Mouse (Mus musculus): ENCODE measurements around the gene 4933430I17Rik.

Gene 4933430I17Rik

DNA sequence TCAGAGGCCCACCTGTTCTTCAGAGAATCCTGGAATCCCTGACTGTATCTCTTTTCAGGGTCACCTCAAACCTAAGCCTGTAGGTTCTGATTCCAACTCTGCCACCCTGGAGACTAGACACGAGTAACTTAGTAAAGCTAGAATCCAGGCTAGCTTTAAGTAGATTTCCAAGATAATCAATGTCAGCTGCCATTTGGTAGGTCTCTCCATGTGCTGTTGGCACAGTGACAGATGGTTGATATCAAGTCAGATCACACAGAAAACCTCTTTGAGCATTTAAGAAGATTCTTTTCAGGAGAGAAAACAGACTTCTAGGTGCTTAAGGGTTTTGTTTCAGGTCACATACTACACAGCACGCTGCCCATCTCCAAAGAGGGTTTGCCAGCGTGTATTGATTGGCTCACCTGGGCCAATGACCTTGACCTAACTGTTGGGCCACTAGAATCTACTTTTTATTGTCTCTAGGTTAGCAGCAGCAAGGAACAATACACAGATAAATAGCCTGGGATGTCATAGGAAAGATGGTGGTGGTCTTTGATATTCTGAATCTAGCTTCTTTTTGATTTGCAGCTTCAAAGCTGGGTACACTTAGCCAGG, 21.7 kb upstream of the 4933430I17Rik start, which contains the start of gene Hdhd3:
Hdhd3 (minus strand) TSS at position 94 of the 597 bp plus-strand sequence.
- DNase-seq (ENCODE audit: low spot score) = no peak

DNA sequence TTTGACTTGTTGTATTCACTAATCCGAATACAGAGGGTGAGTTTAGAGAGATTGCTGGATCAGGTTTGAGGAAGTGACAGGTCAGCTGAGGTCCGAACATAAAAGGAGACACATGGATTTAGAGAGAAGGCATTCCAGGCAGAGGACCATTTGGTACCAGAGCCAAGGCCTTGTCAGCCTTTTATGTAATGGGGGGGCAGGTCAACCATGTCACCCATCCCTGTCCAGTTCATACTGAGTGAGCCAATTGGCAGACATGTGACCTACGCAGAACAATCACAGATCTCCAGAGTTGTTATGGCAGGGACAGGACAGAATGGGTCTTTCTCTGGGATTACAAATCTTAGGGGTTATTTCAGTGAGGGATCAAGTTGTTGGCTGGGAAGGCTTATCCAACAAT, 19.2 kb upstream of the 4933430I17Rik start:
- DNase-seq (ENCODE audit: low spot score) = no peak

DNA sequence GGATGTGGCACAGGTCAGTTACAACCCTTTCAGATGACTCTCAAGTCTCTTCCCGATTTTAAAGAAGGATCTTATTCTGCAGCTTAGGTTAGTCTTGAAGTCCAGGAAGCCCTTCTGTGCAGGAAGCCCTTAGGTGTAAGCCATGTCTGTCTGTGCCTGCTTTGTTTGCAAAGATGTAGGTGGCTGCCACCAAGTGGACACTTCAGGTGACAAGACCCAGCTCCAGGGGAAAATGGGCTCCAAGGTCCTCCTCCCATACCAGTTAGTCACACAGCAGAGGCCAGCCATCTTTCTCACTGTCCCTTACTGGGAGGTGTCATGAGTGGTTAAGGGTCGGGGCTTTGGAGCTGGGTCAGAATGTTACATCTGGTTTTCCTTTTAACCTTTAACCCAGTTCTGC, 18.4 kb upstream of the 4933430I17Rik start:
- DNase-seq (ENCODE audit: low spot score) = no peak

DNA sequence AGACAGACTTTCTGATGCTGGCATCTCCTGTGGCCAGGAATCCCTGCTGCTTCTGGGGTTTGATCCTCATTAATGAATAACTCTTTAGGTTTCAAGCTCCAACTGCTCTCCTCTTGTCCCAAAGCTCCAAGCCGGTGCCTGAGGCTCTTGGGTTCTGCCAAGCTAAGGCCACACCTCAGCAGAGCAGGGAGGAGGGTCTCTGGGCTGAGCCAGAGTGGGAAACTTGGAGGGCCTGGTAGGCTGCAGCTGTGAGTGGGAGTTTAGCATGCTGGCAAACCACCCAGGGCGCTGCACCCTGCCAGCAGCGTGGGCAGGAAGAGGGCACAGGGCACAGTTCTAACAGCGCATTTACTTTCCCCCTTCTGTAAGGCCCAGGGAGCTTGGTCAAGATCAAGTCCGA, 16.3 kb upstream of the 4933430I17Rik start:
- DNase-seq (ENCODE audit: low spot score) = no peak

DNA sequence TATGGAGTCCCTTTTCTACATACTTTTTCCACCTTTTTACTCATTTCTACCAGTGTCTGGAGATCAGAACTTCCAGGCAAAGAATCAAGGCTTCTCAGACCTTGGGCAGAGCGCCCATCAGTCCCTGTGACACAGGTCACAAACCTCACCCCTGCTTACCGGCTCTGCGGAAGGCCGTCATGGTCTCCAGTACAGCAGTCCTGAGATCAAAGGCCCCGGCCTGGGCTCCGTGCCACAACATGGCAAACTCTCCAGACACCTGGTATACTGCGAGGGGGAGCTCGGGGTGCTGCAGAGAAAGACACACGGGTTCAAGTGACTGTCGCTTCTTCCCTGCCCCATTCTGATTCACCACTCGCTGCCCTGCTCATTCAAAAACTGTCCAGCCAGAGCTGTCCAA, 15.2 kb upstream of the 4933430I17Rik start:
- no peak for DNase-seq (ENCODE audit: low spot score)

DNA sequence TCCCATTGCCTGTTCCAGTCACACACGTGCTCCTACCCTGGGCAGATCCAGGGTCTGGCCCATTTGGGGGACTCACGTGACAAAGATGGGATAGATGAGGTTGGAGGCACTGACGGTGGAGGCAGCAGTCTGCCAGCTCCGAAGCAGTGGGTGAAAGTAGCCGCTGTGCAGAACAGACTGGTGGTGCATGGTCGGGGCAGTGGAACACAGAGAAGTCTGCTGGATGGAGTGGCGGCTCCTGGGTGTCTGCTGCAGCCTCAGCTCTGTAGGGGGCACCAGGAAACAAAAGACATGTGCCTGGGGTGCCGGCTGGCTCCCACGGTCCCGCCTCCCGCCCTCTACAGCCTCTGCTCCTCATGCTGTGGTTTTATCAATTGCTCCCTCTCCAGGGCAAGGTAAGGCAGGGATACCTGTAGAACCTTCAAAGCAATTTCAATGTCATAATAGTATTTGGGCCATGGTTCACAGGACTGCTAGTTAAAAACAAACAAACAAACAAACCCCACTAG, 11.1 kb upstream of the 4933430I17Rik start:
- DNase-seq (ENCODE audit: low spot score) = no peak

DNA sequence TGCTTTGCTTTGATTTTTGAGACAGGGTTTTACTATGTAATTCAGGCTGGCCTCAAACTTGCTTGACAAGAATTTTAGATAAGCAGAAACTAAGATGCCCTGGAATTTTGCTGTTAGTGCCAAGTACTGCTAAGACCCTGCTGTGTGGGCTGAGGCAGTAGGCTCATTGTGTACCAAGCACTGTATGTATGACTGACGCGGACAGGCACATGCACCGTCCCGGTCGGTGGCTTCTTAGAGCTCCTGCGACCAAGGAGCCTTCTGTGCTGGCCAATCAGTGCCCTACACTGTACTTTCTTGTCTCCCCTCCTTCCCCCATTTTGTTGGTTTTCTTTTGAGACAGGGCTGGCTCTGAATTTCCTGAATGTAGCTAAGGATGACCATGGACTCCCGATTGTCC, 10.2 kb upstream of the 4933430I17Rik start:
- DNase-seq (ENCODE audit: low spot score) = no peak

DNA sequence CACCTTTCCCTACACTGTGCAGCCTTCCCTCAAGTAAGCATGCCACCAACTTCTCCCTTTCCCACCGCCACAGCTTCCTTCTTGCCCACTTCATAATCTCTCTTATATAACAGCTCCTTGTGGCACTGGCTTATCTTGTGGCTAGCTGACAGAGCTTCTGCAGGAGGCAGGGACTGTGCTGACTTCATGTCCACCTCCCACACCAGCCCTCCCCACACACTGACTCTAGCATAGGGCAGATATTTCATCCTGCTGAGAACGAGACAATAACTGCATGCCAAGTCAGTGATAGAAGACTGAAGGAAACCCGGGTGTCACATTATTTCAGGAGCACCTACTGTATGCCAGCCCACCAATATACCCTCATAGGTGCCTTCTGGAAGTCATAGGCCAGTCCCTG, 9.7 kb upstream of the 4933430I17Rik start:
- no peak for DNase-seq (ENCODE audit: low spot score)

DNA sequence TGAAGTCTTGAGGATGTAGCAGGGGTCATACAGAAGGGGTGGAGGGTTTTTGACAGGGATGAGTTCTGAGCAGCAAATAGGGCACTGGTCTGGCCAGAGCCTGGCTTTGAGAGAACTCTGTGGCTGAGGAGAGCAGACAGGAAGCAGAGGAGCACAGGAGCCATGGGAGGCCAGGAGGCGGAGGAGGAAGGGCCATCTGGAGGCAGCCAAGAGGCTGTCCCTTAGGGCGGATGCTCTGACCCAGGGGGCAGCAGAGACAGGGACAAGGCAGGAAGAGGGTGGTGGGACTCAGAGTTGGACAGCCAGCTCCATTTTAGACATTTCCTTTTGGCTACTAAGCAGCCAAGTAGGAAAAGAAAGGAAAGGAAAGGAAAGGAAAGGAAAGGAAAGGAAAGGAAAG, 9.1 kb upstream of the 4933430I17Rik start:
- DNase-seq (ENCODE audit: low spot score) = no peak

DNA sequence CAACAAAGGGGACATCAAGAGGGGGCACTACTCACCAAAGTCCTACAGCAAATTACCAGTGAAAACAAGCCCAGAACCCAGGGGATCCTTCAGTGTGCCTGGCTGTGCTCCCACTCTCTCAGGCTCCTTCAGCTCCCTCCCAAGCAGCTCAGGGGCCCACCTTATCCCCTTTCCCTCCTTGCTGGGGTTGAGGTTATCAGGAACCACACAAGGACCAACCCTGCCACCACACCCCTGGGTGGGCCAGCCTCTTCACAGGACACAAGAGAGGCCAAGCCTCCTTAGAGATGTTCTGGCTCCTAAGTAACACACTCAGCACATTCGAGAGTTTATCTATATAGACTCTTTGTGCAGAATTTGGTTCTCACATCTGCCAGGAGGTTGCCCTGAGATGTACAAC, 8.6 kb upstream of the 4933430I17Rik start:
- DNase-seq (ENCODE audit: low spot score) = no peak

DNA sequence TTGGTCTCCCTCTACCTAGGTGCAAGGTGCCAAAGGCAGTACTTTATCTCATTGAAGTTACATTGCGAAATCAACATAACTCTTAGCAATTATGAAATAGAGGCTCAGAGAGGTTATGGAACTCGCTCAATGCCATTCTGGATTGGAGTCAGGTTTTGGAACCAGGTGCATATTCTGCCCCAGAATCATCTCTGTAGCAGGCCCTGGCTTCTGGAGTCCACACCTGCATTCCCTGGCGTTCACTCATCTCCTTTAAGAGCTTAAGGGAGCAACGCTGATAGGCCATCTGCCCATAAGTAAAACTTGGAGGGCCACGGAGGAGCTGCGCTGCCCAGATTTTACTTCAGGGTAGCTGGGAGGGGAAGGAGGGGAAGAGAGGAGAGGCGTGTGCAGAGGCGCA, 8.1 kb upstream of the 4933430I17Rik start:
- DNase-seq (ENCODE audit: low spot score) = no peak

DNA sequence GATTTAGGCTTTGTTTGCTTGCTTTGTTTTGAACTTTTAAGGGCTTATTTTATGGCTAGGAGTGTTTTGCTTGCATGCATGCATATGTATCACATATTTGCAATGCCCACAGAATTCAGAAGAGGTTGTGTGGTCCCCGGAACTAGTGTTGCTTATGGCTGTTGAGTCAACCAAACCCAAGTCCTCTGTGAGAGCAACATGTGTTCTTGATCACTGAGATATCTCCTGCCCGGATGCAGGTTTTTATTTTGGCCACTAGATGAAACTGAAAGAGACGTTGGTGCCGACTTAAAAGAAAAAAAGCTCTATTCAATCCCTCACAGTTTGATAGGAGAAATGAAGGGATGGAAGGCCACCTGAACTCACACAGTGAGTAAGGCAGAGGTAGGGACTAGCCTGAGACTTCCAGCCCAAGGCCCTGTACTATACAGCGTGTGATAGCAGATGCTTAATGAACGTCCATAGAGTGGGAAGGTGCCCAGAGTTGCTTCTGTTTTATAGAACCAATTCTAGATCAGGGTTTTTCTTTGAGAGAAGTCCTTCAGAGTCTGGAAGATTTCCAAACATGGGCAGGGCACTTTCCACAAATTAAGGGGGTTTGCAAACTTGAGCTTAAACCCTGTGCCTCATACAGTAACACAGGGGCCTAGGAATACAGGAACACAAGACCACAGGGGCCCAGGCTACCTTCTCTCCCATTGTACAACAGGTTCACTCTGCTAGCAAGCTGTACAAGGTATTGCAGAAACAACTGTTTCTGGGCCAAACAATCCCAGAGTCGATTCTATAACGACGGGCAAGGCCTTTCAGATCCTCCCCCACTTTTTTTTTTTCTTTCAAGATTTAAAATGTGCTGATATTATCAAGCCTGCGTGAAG, 7.4 kb upstream of the 4933430I17Rik start:
- no peak for DNase-seq (ENCODE audit: low spot score)

DNA sequence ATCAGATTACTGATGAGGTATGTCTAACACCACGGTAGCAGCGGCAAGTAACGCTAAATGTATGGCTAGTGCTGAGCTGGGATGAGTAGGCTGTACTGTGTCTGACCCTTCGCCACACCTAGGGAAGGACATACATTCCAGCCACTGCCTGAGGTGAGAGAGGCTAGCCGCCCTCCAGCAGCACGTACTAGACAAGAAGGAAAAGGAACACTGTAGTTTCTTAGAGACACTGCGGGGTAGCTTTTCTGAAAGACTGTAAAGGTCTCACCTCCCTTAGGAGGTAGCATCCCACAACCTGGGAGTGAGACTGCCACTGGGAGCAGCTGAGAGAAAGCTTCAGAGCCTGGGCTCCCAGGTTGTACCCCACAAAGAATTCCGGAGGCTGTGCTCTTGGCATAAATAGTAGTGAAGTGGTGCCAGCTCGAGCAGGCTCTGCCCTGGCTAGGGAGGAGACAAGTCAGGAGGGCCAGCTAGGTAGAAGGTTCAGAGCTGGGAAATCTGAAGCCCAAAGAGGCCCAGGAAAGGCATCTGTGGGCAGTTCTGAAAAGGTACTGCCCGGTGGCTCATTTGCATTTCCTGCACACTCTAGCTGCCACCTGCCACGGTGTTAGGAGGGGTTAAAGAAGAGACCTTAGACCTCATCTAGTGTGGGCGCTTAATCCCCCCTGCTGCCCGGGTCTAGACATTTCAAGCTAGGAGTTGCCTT, 6.6 kb upstream of the 4933430I17Rik start:
- DNase-seq (ENCODE audit: low spot score) = no peak

DNA sequence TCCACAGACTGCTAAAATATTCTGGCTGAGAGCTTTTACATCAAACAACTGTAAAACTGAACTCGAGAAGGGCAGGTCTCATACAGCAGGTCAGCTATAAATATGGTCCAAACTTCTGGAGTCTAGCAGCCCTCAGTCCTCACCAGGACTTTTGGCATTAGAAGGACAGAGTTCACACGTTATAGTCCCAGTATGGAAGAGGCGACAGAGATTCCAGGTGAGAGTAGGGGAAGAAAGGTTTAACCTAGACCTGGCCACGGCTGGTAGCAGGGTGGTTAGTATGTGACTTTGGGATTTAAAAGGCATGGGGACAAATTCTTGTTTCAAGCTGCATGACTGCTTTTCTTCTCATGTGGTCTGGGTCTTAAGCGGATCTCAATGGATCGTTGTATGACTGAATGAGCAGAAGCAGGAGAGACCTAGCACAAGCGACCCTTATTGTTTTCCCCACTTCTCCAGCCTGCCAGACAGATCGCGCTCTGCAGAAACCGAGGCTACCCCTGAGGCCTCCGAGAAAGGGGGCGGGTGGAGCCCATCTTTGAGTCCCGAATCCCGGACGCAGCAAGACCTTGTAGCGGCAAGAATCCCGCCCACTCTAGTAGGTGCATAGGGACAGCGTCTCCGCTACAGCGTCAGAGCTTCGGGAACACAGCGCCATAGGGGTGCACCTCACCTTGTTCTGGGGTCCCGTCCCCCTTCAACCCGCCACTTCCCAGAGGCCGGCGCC, 5.9 kb upstream of the 4933430I17Rik start:
- no peak for DNase-seq (ENCODE audit: low spot score)

DNA sequence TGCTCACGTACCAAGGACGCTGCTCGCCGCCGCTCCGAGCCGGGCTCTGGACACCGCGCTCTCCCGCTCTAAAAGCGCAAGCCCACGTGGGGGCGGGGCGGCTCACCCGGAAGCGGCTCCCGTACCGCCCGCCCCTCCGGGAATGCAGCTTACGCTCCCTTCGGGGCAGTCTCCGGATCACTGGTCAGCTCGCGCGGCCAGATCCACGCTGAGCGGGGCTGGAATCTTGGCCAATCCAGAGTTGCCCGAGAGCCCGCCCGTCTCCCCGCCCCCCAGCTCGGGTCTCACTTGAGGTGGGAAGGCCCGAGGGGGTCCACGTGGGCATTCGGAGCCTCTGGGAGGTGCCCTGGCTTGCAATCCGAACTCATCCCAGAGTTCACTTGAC, 5.3 kb upstream of the 4933430I17Rik start, which contains the start of gene Alad:
Alad (minus strand) TSS at position 70 of the 385 bp plus-strand sequence.
- peak; percentile 89 for DNase-seq (ENCODE audit: low spot score)

DNA sequence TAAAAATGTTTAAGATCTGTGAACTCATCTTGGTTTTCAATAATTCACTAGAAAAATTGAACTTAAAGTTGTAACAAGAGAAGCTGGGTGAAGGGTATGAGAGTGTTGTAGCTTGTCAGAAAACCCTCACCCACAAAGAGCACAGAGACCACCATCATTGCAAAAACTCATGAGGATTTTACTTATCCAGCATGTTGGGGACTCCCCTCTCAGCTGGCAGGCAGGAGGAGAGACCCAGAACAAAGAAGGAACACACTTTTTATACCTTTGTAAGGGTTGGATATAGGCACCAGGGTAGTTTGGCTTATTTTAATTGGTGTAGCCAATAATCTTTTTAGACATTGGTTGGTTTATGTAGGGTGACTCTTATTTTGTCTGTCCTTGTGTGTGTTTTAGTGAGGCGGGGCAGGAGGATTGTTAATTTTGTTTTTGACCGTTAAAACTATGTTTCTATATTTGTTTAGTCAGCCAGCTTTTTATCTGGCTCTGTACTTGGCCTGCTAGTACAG, 4.2 kb upstream of the 4933430I17Rik start:
- no peak for DNase-seq (ENCODE audit: low spot score)

DNA sequence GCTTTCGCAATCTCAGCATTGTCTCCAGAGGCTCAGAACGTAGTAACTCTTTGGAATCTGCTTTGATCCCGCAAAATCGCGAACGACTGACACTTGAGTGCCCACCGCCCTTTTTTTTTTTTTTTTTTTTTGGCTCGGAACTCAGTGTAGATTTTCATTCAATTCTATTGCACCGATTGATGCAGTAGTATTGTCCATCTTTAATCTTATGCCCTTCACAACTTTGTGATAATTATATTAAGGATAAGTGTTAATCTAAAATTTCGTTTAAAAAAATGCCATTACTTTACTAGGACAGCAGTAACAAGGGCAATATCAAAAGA, 281 bp downstream of the 4933430I17Rik start:
- DNase-seq (ENCODE audit: low spot score) = no peak

DNA sequence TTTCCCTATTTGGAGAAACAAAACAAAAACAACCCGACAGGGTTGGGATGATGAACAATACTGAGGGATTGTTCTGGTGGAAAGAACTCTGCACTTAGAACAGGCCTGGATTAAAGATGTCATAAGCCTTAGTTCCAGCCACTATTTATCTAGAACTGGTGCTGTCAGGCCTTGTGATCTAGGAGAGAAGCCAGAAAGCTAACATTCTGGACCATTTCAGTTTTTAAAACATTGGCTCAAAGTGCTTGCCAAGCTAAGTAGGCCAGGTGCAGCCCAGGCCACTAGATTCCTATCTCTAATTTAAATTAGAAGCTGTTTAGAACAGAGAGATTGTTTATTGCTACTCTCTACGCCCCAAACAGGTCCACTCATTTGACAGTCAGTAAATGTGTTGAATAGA, 1.1 kb downstream of the 4933430I17Rik start:
- no peak for DNase-seq (ENCODE audit: low spot score)

DNA sequence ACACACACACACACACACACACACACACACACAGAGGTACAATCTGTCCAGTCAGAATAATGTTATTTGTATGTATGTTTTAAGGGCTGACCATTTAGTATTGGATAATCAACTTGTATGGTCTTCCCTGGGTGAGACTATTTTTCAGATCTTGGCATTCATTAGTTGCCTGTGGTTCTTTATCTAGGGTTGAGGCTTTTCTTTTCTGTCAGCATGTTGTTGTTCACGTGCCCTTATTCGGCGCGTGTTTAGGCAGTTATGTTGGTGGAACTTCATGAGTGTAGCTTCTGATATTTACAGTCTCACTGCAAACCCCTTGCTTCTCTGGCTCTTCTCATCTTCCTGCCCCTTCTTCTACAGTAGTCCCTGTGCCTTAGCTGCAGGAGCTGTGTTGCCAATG, 2.5 kb downstream of the 4933430I17Rik start:
- DNase-seq (ENCODE audit: low spot score) = no peak

DNA sequence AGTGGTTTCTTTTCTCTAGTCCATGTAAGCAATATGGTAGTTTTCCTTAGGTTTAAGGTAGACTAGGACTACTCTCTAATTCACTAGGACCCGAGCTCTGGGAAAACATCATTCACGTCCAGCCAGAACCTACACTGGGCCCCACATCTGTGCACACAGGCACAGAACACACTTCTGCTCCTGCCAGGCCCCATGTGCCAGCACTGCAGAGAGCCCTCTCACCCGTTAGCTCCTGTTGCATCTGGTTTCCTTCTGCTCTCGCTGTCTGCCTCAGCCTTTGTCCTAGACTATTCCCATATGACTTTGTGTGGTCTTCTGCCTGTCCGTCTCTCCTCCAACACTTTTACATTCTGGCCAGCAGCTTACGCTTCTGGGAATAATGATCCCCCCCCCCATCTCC, 8.6 kb downstream of the 4933430I17Rik start:
- no peak for DNase-seq (ENCODE audit: low spot score)

DNA sequence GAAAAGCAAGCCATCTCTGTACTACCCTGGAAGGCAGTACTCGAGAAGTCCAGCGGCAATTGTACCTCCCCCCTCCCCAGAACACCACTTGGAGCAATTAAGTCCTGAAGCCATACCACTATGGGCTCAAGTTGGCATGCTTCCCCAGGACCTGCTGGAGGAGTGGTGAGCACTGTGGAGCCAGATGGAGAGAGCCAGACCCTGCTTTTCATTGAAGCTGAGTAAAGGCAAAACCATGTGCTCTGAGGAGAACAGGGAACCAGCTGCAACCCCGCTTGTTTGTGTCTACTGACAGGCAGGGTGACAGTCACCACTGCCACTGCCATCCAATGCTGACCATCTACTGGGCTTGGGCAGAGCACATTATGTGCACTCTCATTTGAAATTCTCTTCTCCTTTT, 16.6 kb downstream of the 4933430I17Rik start:
- no peak for DNase-seq (ENCODE audit: low spot score)

DNA sequence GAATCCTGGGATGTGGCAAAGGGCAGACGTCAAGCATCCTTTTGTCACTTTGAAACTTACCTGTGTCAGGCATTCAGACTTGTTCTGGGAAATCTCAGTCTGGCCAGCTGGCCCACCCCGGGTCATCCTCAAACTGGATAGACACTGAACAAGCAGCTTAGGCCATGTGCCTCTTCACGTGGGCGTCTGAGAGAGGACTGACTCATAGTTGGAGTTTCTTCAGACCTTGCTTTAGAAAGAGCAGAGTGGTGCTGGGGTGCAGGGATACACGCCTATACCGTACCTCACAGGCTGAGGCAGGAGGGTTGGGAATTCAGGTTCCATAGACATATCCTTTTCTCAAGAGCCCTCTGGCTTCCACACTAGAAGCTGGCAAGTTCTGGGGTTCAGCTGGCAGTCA, 18.6 kb downstream of the 4933430I17Rik start:
- DNase-seq (ENCODE audit: low spot score) = no peak
